Mouse (Mus musculus) ES-Bruce4 (cell line): ENCODE data around the gene Cul7.

Experiments used
- CTCF ChIP-seq: IDR thresholded peaks from one replicate; pipeline ENCODE4 v1.8.1; 2011; ENCODE audit warnings: low read depth, low read length
- EP300 ChIP-seq: IDR thresholded peaks from 2 replicates; pipeline ENCODE4 v1.6.1; 2011; ENCODE audit warnings: low read depth, low read length; ENCODE audit not compliant: insufficient read depth

DNA sequence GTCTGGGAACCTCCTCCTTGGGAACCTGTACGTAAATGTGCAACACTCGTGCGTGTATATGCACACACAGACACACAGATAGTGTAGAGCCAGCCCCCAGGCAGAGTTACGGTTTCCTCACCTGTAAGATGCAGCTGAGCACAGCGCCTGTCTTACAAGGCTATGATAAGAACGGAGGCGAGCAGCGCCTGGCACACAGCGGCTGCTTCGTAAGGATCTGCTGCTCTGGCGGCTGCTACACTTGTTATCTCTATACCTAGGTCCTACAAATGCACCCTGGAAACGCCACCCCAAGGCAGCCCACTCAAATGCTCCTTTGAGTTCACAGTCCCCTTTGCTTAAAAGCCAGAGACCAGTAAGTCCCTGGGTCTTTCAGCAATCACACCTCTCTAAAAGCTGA is 40.5 kb downstream of the Cul7 start:
- TF ChIP-seq CTCF: no peak
- TF ChIP-seq EP300: no peak
